Mouse (Mus musculus): ENCODE data around the gene Spaca4.

Spaca4 gene

GRCm38 (mm10) chr7:45712022-45712757 lies 13.4 kb downstream of the Spaca4 start:
- DNase-seq (ENCODE audit: low read depth, low spot score) = no peak

- no peak for DNase-seq (ENCODE audit: low read depth, low spot score)
Measured at GRCm38 (mm10) chr7:45711316-45712021, 14.1 kb downstream of the Spaca4 start.

GRCm38 (mm10) chr7:45710477-45711191 lies 15.0 kb downstream of the Spaca4 start:
- DNase-seq (ENCODE audit: low read depth, low spot score) = no peak

- no peak for DNase-seq (ENCODE audit: low read depth, low spot score)
Measured at GRCm38 (mm10) chr7:45709677-45710355, 15.8 kb downstream of the Spaca4 start.

GRCm38 (mm10) chr7:45709036-45709435 lies 16.6 kb downstream of the Spaca4 start:
- no peak for DNase-seq (ENCODE audit: low read depth, low spot score)

- no peak for DNase-seq (ENCODE audit: low read depth, low spot score)
Measured at GRCm38 (mm10) chr7:45708221-45708761, 17.3 kb downstream of the Spaca4 start.

GRCm38 (mm10) chr7:45707375-45707967 lies 18.1 kb downstream of the Spaca4 start:
- DNase-seq (ENCODE audit: low read depth, low spot score) = no peak

- no peak for DNase-seq (ENCODE audit: low read depth, low spot score)
Measured at GRCm38 (mm10) chr7:45706721-45707241, 18.8 kb downstream of the Spaca4 start.

GRCm38 (mm10) chr7:45705873-45706281 lies 19.7 kb downstream of the Spaca4 start:
- no peak for DNase-seq (ENCODE audit: low read depth, low spot score)

- no peak for DNase-seq (ENCODE audit: low read depth, low spot score)
Measured at GRCm38 (mm10) chr7:45705443-45705864, 20.2 kb downstream of the Spaca4 start.

- DNase-seq (ENCODE audit: low read depth, low spot score) = no peak
Measured at GRCm38 (mm10) chr7:45704730-45705442, 20.7 kb downstream of the Spaca4 start, which contains the start of gene Dbp. TSS of gene Dbp (plus strand) at chr7:45705088.

GRCm38 (mm10) chr7:45704046-45704559 lies 21.5 kb downstream of the Spaca4 start:
- DNase-seq (ENCODE audit: low read depth, low spot score) = no peak

- no peak for DNase-seq (ENCODE audit: low read depth, low spot score)
Measured at GRCm38 (mm10) chr7:45703521-45704033, 22.0 kb downstream of the Spaca4 start.

GRCm38 (mm10) chr7:45702809-45703520 lies 22.6 kb downstream of the Spaca4 start:
- DNase-seq (ENCODE audit: low read depth, low spot score) = no peak

- no peak for DNase-seq (ENCODE audit: low read depth, low spot score)
Measured at GRCm38 (mm10) chr7:45702316-45702715, 23.3 kb downstream of the Spaca4 start.

GRCm38 (mm10) chr7:45701607-45702006 lies 24.0 kb downstream of the Spaca4 start:
- DNase-seq (ENCODE audit: low read depth, low spot score) = no peak

GRCm38 (mm10) chr7:45701072-45701471 lies 24.5 kb downstream of the Spaca4 start:
- no peak for DNase-seq (ENCODE audit: low read depth, low spot score)

- no peak for DNase-seq (ENCODE audit: low read depth, low spot score)
Measured at GRCm38 (mm10) chr7:45700301-45701015, 25.2 kb downstream of the Spaca4 start.
